Mouse (Mus musculus) embryo, embryonic 10.5 days (tissue): ENCODE data around the gene Krt18.
"Not testable (repeated sequence)": the region's sequence is repeated elsewhere in the genome, so short reads cannot be mapped to it uniquely, and the experiment has no call there.

ENCODE experiments used
- DNase-seq: peaks from one replicate; pipeline ENCODE4 v3.0.0-alpha.2; 2015; ENCODE audit warnings: low spot score

Krt18 gene

DNA sequence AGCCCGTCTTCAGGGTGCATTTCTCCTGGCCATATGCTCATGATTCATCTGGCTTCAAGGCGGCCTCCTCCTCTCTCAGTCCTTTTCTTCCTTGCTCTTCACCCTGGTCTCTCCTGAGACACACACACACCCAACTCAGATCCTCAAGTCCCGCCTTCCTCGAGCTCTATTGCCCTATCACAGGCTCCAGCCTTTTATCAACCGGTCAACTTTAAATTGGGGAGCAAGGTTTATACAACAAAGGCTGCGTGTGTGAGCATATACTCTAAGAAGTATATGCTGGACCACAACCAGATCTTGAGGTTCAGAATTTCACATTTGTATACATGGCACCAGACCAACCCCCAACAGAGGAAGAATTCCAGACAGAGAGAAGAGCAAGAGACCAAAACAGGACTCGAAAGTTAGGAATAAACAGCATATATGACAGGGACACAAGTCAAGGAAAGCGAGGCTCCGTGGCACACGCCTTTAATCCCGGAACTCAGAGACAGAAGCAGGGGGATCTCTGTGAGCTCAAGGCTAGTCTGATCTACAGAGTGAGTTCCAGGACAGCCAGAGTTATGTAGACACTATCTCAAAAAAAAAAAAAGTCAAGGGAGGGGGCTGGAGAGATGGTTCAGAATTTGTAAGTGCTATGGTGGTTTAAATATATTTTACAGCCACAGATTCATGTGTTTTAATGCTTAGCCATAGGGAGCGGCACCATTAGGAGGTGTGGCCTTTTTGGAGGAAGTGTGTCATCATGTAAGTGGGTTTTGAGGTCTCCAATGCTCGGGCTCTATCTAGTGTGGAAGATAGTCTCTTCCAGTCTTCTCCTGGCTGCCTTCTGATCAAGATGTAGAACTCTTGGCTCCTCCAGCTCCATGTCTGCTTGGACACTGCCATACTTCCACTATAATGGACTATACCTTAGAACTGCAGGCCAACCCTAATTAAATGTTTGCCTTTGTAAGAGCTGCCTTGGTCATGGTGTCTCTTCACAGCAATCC, 42.8 kb downstream of the Krt18 start:
- DNase-seq = no peak

DNA sequence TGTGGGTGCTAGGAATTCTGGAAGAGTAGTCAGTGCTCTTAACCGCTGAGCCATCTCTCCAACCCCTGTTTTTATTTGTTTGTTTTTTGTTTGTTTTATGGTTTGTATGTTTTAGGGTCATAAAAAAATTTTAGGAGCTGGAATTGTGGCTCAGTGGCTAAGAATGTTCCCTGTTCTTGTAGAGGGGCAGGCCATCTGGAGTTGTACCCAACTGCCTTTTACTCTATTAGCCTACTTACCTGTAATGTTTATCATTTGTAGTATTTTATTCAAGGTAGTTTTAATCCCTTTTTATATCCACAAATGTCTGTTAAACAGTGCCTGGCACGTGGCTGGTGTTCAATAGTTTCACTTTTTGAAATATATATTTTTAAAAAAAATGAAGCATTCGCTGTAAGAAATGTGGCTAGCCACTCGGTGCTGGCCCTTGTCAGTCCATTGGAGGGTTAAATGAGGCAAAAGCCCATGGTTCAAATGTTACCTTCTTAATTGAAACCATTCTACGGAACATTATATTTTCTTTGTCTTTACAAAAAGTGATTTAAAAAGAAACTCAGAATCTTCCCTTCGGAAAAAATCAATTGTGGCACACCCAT, 45.1 kb downstream of the Krt18 start:
- no peak for DNase-seq

DNA sequence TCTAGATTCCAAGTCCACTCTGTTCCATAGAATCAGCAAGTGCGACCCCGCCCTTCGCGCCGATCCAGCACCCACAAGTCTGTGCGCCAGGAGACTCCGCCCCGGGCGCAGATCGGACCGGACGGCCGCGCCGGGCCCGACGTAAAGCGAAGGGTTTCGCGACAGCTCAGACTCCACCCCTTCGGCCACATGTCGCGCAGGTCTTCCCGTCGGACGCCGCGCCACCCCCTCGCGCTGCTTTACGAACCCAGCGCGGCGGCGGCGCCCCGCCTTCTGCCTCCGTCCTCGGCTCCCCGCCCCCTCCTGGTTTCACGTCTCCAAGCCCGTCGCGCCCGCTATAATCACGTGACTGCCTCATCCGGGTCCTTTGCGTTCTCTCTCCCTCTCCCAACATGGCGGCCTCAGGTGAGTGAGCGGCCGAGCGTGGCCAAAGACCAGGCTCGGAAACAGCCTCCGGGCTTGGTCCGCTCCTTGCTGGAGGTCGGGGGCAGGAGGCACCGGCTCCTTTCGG, 45.6 kb downstream of the Krt18 start, which contains the start of gene Eif4b:
Eif4b (plus strand) TSS at position 215 of the 511 bp plus-strand sequence.
- DNase-seq = peak; percentile 100

DNA sequence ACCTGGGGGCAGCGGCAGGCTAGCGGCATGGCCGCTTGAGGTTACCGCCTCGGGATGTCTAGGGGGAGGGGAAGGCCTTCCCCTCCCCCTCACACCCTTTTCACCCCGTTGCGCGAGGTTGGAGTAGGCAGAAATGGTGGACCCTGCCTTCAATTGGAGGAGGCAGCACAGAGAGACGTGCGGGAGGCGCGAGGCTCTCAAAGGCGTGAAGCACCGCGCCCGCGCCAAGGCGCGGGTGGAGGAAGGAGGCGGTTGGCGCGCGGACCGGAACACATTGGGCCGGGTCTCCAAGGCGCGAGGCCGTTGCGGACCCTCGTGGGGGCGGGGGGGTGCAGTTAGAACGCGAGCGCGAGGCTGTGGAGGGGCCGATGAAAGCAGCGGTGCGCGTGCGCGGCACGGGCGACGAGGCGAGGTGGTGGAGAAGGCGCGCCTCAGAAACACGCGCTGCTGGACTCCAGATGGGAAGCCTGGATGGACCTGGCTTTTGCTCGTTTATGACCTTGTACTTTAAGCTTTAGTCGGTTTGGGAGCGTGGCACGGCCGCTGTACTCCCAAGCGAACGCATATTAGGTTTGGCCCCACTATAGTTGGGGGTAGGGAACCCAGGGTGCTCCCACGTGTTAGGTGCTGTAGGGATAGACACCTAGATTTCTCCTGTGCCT, 46.2 kb downstream of the Krt18 start:
- peak; percentile 71 for DNase-seq

DNA sequence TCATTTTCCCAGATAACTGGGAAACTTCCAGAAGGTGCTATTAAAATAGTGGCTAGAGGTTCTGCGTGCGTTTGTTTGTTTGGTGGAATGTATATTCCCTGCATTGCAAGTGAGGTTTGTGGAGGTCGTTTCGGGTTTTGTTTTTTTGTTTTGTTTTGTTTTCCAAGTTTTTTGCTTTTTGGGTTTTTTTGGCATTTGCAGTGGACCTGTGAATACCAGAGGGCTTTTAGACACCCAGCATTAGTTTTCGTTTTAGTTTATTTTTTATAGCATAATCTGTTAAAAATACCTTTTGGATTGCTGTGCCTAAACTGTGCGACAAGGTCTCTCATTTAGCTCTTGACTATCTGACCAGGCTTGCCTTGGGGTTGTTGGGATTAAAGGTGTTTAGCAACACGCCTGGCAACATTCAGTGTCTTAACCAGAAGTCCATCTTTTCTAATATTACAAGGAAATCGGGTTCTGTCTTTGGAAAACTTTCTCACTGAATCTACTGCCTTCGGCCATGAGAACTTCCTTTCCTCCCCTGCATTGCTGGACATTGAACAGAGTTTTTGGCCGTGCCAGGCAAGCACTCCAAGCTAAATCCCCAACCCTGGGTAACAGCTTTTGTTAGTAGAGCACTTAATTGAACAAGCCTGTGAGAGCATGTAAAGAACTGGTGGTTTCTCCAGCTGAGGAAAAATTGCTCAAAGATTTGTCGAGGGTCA, 47.1 kb downstream of the Krt18 start:
- DNase-seq = no peak

DNA sequence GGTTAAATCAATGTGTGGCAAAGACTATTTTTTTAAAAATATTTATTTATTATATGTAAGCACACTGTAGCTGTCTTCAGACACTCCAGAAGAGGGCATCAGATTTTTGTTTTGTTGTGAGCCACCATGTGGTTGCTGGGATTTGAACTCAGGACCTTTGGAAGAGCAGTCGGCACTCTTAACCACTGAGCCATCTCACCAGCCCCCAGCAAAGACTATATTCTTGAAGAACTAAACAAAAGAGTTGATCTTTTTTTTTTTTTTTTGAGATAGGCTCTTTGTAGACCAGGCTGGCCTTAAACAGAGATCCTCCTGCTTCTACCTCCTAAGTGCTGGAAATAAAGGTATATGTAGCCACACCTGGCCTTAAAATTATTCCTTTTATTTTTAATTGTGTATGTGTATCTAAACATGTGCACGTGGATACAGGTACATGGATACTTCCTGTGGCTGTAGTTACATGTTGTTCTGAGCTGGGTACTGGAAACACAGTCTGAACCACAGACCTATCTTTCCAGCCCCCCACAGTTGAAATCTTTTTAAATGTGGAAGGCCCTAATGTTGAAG, 49.2 kb downstream of the Krt18 start:
- DNase-seq = no peak

DNA sequence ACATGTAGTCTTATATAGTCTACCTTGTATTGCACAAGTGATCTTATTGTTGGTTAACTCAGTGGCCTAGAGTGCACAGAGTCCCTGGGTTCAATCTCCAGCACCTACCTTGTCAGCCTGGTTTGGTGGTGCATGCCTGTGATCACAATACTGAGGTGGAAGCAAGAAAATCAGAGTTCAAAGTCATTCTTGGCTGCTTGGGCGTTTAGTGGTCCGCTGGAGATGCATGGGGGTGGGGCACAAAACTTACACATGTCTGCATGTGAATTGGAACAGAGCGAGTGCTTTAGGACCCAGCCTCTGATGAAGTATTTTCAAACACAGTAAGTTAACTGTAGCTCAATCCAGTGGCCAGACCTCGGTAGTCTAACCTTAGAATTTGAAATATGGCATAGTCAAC, 51.2 kb downstream of the Krt18 start:
- no peak for DNase-seq

DNA sequence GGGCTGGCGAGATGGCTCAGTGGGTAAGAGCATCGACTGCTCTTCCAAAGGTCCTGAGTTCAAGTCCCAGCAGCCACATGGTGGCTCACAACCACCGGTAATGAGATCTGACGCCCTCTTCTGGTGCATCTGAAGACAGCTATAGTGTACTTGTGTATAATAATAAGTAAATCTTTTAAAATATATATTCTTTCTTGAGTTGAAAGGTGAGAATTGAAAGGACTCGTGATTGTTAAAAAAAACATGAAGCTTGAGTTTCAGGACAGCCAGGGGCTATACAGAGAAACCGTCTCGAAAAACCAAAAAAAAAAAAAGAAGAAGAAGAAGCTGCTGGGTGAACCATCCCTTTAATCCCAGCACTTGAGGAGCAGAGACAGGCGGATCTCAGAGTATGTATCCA, 51.9 kb downstream of the Krt18 start:
- DNase-seq = not testable (repeated sequence)

DNA sequence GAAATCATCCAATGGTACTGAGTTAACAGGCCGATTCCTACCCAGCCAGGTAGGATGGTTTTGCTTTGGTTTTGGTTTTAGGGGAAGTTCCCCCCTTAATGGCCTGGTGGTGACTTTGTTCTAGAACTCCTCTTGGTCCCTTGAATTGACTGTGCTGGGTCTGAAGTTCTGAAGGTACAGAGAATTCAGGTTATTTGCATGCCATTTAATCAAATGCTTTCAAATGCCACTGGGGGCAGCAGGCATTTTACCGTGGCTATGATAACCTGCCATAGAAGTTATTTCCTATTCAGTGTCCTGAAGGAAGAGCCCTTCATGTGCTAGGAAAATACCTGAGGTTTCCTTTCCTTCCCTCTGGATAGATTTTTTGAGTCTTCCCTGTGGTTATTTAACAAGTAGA, 52.4 kb downstream of the Krt18 start:
- no peak for DNase-seq
